Mouse (Mus musculus): ENCODE results near the gene Kidins220.

Kidins220 gene

GRCm38 (mm10) chr12:25024862-25025545 lies 50.3 kb downstream of the Kidins220 start:
- no peak for DNase-seq (ENCODE audit: low spot score in 2 of 2)

GRCm38 (mm10) chr12:25026308-25026707 lies 51.6 kb downstream of the Kidins220 start:
- DNase-seq (ENCODE audit: low spot score in 2 of 2): no peak

GRCm38 (mm10) chr12:25027416-25027815 lies 52.7 kb downstream of the Kidins220 start:
- peak; percentile 81 to 83 for DNase-seq (ENCODE audit: low spot score in 2 of 2)

GRCm38 (mm10) chr12:25033662-25034337 lies 59.1 kb downstream of the Kidins220 start:
- DNase-seq (ENCODE audit: low spot score in 2 of 2): peak; percentile 64 to 72

- DNase-seq (ENCODE audit: low spot score in 2 of 2): no peak
These were observed 59.7 kb downstream of the Kidins220 start for GRCm38 (mm10) chr12:25034338-25034953.

GRCm38 (mm10) chr12:25036024-25036423 lies 61.3 kb downstream of the Kidins220 start:
- no peak for DNase-seq (ENCODE audit: low spot score in 2 of 2)

GRCm38 (mm10) chr12:25037222-25037621 lies 62.5 kb downstream of the Kidins220 start:
- no peak for DNase-seq (ENCODE audit: low spot score in 2 of 2)

GRCm38 (mm10) chr12:25037681-25038472 lies 63.2 kb downstream of the Kidins220 start:
- no peak for DNase-seq (ENCODE audit: low spot score in 2 of 2)

GRCm38 (mm10) chr12:25044056-25044455 lies 69.3 kb downstream of the Kidins220 start:
- no peak for DNase-seq (ENCODE audit: low spot score in 2 of 2)

GRCm38 (mm10) chr12:25044579-25044978 lies 69.9 kb downstream of the Kidins220 start:
- no peak for DNase-seq (ENCODE audit: low spot score in 2 of 2)

- DNase-seq (ENCODE audit: low spot score in 2 of 2): no peak
These were observed 74.5 kb downstream of the Kidins220 start for GRCm38 (mm10) chr12:25049253-25049652.

- DNase-seq (ENCODE audit: low spot score in 2 of 2): no peak
These were observed 79.8 kb downstream of the Kidins220 start for GRCm38 (mm10) chr12:25054511-25054910.

- no peak for DNase-seq (ENCODE audit: low spot score in 2 of 2)
These were observed 80.2 kb downstream of the Kidins220 start for GRCm38 (mm10) chr12:25054963-25055362.

- no peak for DNase-seq (ENCODE audit: low spot score in 2 of 2)
These were observed 84.9 kb downstream of the Kidins220 start for GRCm38 (mm10) chr12:25059487-25060200.

- DNase-seq (ENCODE audit: low spot score in 2 of 2): no peak
These were observed 86.2 kb downstream of the Kidins220 start for GRCm38 (mm10) chr12:25060901-25061300.

- DNase-seq (ENCODE audit: low spot score in 2 of 2): no peak
These were observed 87.5 kb downstream of the Kidins220 start for GRCm38 (mm10) chr12:25062264-25062663.

- DNase-seq (ENCODE audit: low spot score in 2 of 2): no peak
These were observed 98.6 kb downstream of the Kidins220 start for GRCm38 (mm10) chr12:25073374-25073773.

GRCm38 (mm10) chr12:25074344-25074743 lies 99.6 kb downstream of the Kidins220 start:
- peak in 1 of 2 experiments; percentile 51 for DNase-seq (ENCODE audit: low spot score in 2 of 2)

GRCm38 (mm10) chr12:25083260-25084178 lies 108.8 kb downstream of the Kidins220 start:
- no peak for DNase-seq (ENCODE audit: low spot score in 2 of 2)

GRCm38 (mm10) chr12:25086966-25087365 lies 112.2 kb downstream of the Kidins220 start:
- no peak for DNase-seq (ENCODE audit: low spot score in 2 of 2)
